8 mouse cellular contexts compared by ENCODE assay signal in the genomic region with DNA sequence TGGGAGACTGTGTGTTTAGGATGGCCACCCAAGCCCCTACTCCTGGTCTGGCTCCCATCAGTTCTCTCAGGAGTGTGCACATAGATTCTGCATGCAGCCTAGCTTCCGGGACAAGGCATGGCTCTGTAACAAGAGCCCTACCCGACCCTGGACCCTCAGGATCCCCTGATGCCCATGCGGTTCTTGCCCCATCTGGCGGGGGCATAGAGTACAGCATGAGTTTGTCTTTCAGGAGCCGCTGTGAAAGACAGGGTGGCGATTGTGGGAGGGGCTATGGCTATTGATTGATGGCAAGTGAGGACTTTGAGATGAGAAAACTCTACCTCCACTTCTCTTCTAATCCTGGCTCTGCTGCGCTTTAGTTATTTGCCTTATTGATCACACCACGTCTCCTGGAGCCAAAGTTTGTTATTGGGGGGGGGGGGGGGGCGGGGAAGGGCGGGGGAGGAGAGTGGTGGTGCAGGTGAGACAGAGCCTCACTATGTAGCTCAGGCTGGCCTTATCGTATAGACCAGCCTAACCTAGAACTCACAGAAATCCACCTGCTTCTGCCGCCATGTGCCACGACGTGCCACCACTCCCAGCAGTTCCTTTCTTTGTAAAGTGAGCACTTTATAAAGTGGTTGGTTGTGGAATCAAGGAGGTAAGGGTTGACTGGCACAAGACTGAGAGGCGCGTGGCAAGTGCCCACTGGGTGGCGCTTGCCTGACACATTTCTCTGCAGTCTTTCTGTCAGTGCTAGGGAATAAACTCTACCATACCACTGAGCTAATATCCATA. TPM values are rescaled to one million over a fixed set of nuclear protein-coding genes. Genes with fewer than 3 reads are reported as not detected.
A peak's percentile ranks its signal among the peaks of the same experiment; 100 is the strongest.
DNase-seq lines count a peak whose midpoint lies in the region; ATAC-seq and TF ChIP-seq lines count a peak whose summit lies in the region.

No protein-coding gene starts in this region.

- H3K4me3 ChIP-seq in ES-Bruce4 (ENCODE audit: low read depth, low read length): peak overlapping the region; percentile 54
- H3K4me3 ChIP-seq in bone marrow macrophage, adult 2 months (ENCODE audit: insufficient read depth, low read length): no peak overlapping the region
- H3K4me3 ChIP-seq in embryonic fibroblast, embryonic 13.5 days (ENCODE audit: insufficient read depth, low read length): no peak overlapping the region
- H3K4me3 ChIP-seq in layer of hippocampus, adult 2 months: no peak overlapping the region
- no peak overlapping the region for H3K4me3 ChIP-seq in neural tube, embryonic 15.5 days (replicated peaks)

- H3K36me3 ChIP-seq in ES-Bruce4 (ENCODE audit: control insufficient read depth, insufficient read depth, low read length, poor library complexity, severe bottlenecking): no peaks in the 10 kb centered on the region
- H3K36me3 ChIP-seq in neural tube, embryonic 15.5 days: peaks cover 26% of the 10 kb centered on the region

- ATAC-seq in hematopoietic stem cell, adult 5-6 weeks (replicated peaks in 1 of 2; ENCODE audit: insufficient read depth in 1 of 2, low FRiP score in 2 of 2, low TSS enrichment in 1 of 2, low read depth in 1 of 2, poor library complexity in 2 of 2, severe bottlenecking in 2 of 2): peak; percentile 88 to 89
- peak; percentile 84 for ATAC-seq in neural tube, embryonic 15.5 days (ENCODE audit: low FRiP score)

- peak overlapping the region; percentile 23; the same call in 1 of the 2 replicates for H3K4me2 ChIP-seq in neural tube, embryonic 15.5 days

- no peak overlapping the region for H3K9ac ChIP-seq in ES-Bruce4 (ENCODE audit: low read depth, poor library complexity, severe bottlenecking)
- H3K9ac ChIP-seq in neural tube, embryonic 15.5 days (replicated peaks): no peak overlapping the region

- no peaks in the 10 kb centered on the region for H3K9me3 ChIP-seq in ES-Bruce4 (replicated peaks; ENCODE audit: control insufficient read depth, insufficient read depth, low read length, poor library complexity, severe bottlenecking)
- H3K9me3 ChIP-seq in neural tube, embryonic 15.5 days (replicated peaks): no peaks in the 10 kb centered on the region

- WGBS in neural tube, embryonic 15.5 days: 9% methylated on average over 16 of the region's 17 CpGs

- no peak for TF ChIP-seq EP300 in ES-Bruce4 (IDR thresholded peaks at IDR 0.05; ENCODE audit: insufficient read depth, low read depth, low read length)

- TF ChIP-seq CTCF in ES-Bruce4 (IDR thresholded peaks at IDR 0.05; ENCODE audit: low read depth, low read length): peak; percentile 68
- TF ChIP-seq CTCF in bone marrow macrophage, adult 2 months (IDR thresholded peaks at IDR 0.05; ENCODE audit: low read depth, low read length): peak; percentile 61
- peak; percentile 33; the same call in 1 of the 2 replicates for TF ChIP-seq CTCF in embryonic fibroblast, embryonic 13.5 days (IDR thresholded peaks at IDR 0.05; ENCODE audit: borderline replicate concordance, insufficient read depth, low read length)
- TF ChIP-seq CTCF in layer of hippocampus, adult 2 months (conservative IDR thresholded peaks at IDR 0.05): peak; percentile 80

- TF ChIP-seq POLR2A in ES-Bruce4 (IDR thresholded peaks at IDR 0.05; ENCODE audit: insufficient read depth, low read length): no peak
- TF ChIP-seq POLR2A in bone marrow macrophage, adult 2 months (IDR thresholded peaks at IDR 0.05; ENCODE audit: borderline replicate concordance, low read depth, low read length): no peak
- TF ChIP-seq POLR2A in embryonic fibroblast, embryonic 13.5 days (IDR thresholded peaks at IDR 0.05; ENCODE audit: low read depth, low read length): no peak

- H3K27me3 ChIP-seq in ES-Bruce4 (ENCODE audit: control insufficient read depth, insufficient read depth, low read length, poor library complexity, severe bottlenecking): no peaks in the 10 kb centered on the region
- H3K27me3 ChIP-seq in neural tube, embryonic 15.5 days (replicated peaks): no peaks in the 10 kb centered on the region

- no peak overlapping the region for H3K27ac ChIP-seq in ES-Bruce4 (ENCODE audit: insufficient read depth, low read length)
- H3K27ac ChIP-seq in bone marrow macrophage, adult 2 months (ENCODE audit: insufficient read depth, low read depth, low read length): no peak overlapping the region
- H3K27ac ChIP-seq in embryonic fibroblast, embryonic 13.5 days (ENCODE audit: insufficient read depth, low read length): no peak overlapping the region
- 0 out of 2 replicates have a peak overlapping the region, but pooled peaks have one; percentile 23 for H3K27ac ChIP-seq in layer of hippocampus, adult 2 months
- H3K27ac ChIP-seq in neural tube, embryonic 15.5 days (replicated peaks): no peak overlapping the region

- DNase-seq in layer of hippocampus, adult 2 months (ENCODE audit: low spot score in 2 of 2): peak; percentile 43 to 72
- DNase-seq in lung, adult 18-20 months: peak; percentile 68 to 80
- DNase-seq in thymus, postnatal 14 days: peak; percentile 86

- H3K4me1 ChIP-seq in ES-Bruce4 (ENCODE audit: control insufficient read depth, insufficient read depth, low read length): no peaks in the 10 kb centered on the region
- H3K4me1 ChIP-seq in bone marrow macrophage, adult 2 months (ENCODE audit: control insufficient read depth, insufficient read depth, low read length): 0 out of 2 replicates have a peak, but pooled peaks cover 2% of the 10 kb centered on the region
- H3K4me1 ChIP-seq in embryonic fibroblast, embryonic 13.5 days (ENCODE audit: control insufficient read depth, insufficient read depth, low read length): no peaks in the 10 kb centered on the region
- 0 out of 2 replicates have a peak, but pooled peaks cover 2% of the 10 kb centered on the region for H3K4me1 ChIP-seq in neural tube, embryonic 15.5 days

RNA-seq across cellular contexts. Expression of gene Med28, which starts 14.5 kb away (rescaled TPM):
- 57.9 and 67.8 TPM in 2 replicates for polyA plus RNA-seq in ES-Bruce4 (2011; ENCODE audit: insufficient read depth, insufficient read length, low read depth, missing spikeins)
- 93.2 and 93.3 TPM in 2 replicates for polyA plus RNA-seq in bone marrow macrophage, adult 2 months (2012; ENCODE audit: insufficient read depth, insufficient read length, missing spikeins)
- 74.8 and 98.0 TPM in 2 replicates for polyA plus RNA-seq in embryonic fibroblast, embryonic 13.5 days (2011; ENCODE audit: insufficient read length, low read depth, missing spikeins)
- 20.0 and 32.8 TPM in 2 replicates for total RNA-seq in hematopoietic stem cell, adult 5-6 weeks (2017)
- 100 to 1,000 TPM in 1 of 2 experiments, 10 to 100 TPM in 1; 96.8 to 102 TPM for total RNA-seq in layer of hippocampus, adult 2 months (2021)
- polyA plus RNA-seq in neural tube, embryonic 15.5 days (2015; fragmentation: Nextera tagmentation; extraction: Ambion mirVana): 240 and 257 TPM in 2 replicates

RNA-seq across cellular contexts. Expression of gene Lap3, which starts 41.3 kb away (rescaled TPM):
- polyA plus RNA-seq in ES-Bruce4 (2011; ENCODE audit: insufficient read depth, insufficient read length, low read depth, missing spikeins): 190 and 201 TPM in 2 replicates
- 18.5 and 21.3 TPM in 2 replicates for polyA plus RNA-seq in bone marrow macrophage, adult 2 months (2012; ENCODE audit: insufficient read depth, insufficient read length, missing spikeins)
- 73.4 and 116 TPM in 2 replicates for polyA plus RNA-seq in embryonic fibroblast, embryonic 13.5 days (2011; ENCODE audit: insufficient read length, low read depth, missing spikeins)
- 48.4 and 51.2 TPM in 2 replicates for total RNA-seq in hematopoietic stem cell, adult 5-6 weeks (2017)
- total RNA-seq in layer of hippocampus, adult 2 months (2021): 10 to 100 TPM; 54.3 to 58.7 TPM
- 33.5 and 43.9 TPM in 2 replicates for polyA plus RNA-seq in neural tube, embryonic 15.5 days (2015; fragmentation: Nextera tagmentation; extraction: Ambion mirVana)
